Mouse (Mus musculus) forebrain, embryonic 10.5 days (tissue): ENCODE data around the gene Gabbr2. TPM values are rescaled to one million over a fixed set of nuclear protein-coding genes. Genes with fewer than 3 reads are reported as not detected.

Experiments used
- DNase-seq: peaks from one replicate; pipeline ENCODE4 v3.0.0-alpha.2; 2017; ENCODE audit warnings: low spot score; ENCODE audit errors: extremely low spot score
- H3K27ac ChIP-seq: fragments of 300-500 bp; sonication (generic); 2 replicates; pipeline ENCODE4 v1.5.1; 2016; ENCODE audit warnings: mild to moderate bottlenecking
- H3K27me3 ChIP-seq: fragments of 300-500 bp; sonication (generic); 2 replicates; pipeline ENCODE4 v1.6.1; 2016; ENCODE audit warnings: mild to moderate bottlenecking; ENCODE audit not compliant: poor library complexity, severe bottlenecking
- H3K36me3 ChIP-seq: fragments of 300-500 bp; sonication (generic); replicated peaks from 2 replicates; pipeline ENCODE4 v1.6.1; 2016; ENCODE audit warnings: mild to moderate bottlenecking, moderate library complexity
- H3K4me1 ChIP-seq: fragments of 300-500 bp; sonication (generic); 2 replicates; pipeline ENCODE4 v1.6.1; 2016
- H3K4me3 ChIP-seq: fragments of 300-500 bp; sonication (generic); 2 replicates; pipeline ENCODE4 v1.5.1; 2016; ENCODE audit warnings: mild to moderate bottlenecking, moderate library complexity
- H3K9me3 ChIP-seq: fragments of 300-500 bp; sonication (generic); 2 replicates; pipeline ENCODE4 v1.6.1; 2016; ENCODE audit warnings: mild to moderate bottlenecking, moderate library complexity
- WGBS: fragments of 180-500 bp; shearing (Covaris S2); methylation state at CpG from one replicate; pipeline ENCODE4 v1.1.7; 2016; 5-methylcytosine and 5-hydroxymethylcytosine counted together
- polyA plus RNA-seq: library from polyadenylated mRNA; unstranded; fragments of >200 nt; fragmentation: Nextera tagmentation; extraction: Ambion mirVana; gene quantifications from 2 replicates; pipeline ENCODE4 v1.2.1, GENCODE M21; 2016

The Gabbr2 gene
- polyA plus RNA-seq, 1 experiment from 2014 or later, result 0.06 TPM

GRCm38 (mm10) chr4:46690565-46690964, 301.1 kb downstream of the Gabbr2 start:
- Histone ChIP-seq H3K9me3 (peaks cover 7% of the 10 kb centered on the region; the same call in 1 of the 2 replicates), H3K36me3 (no peaks in the 10 kb centered on the region), H3K4me3 (no peak overlapping the region), H3K27ac (no peak overlapping the region), H3K4me1 (no peaks in the 10 kb centered on the region), H3K27me3 (no peaks in the 10 kb centered on the region)
- WGBS, result 86% methylated on average over 8 of the region's 8 CpGs
- no peak for DNase-seq

- 87% methylated on average over 8 of the region's 8 CpGs for WGBS
Observed at GRCm38 (mm10) chr4:46690023-46690420, 301.7 kb downstream of the Gabbr2 start.

GRCm38 (mm10) chr4:46689397-46690022, 302.2 kb downstream of the Gabbr2 start:
- H3K4me1 ChIP-seq, result no peaks in the 10 kb centered on the region
- DNase-seq, result peak; percentile 71
- H3K4me3 ChIP-seq, result no peak overlapping the region
- H3K9me3 ChIP-seq, result peaks cover 7% of the 10 kb centered on the region; the same call in 1 of the 2 replicates
- no peak overlapping the region for H3K27ac ChIP-seq
- 48% methylated on average over 15 of the region's 15 CpGs for WGBS
- no peaks in the 10 kb centered on the region for H3K27me3 ChIP-seq
- no peaks in the 10 kb centered on the region for H3K36me3 ChIP-seq

More at GRCm38 (mm10) chr4:46690023-46690420, 301.7 kb downstream of the Gabbr2 start:
- Histone ChIP-seq H3K27me3 (no peaks in the 10 kb centered on the region), H3K4me3 (no peak overlapping the region), H3K4me1 (no peaks in the 10 kb centered on the region), H3K36me3 (no peaks in the 10 kb centered on the region), H3K9me3 (peaks cover 7% of the 10 kb centered on the region; the same call in 1 of the 2 replicates), H3K27ac (no peak overlapping the region)
- DNase-seq, result no peak

- Histone ChIP-seq H3K36me3 (no peaks in the 10 kb centered on the region), H3K4me3 (no peak overlapping the region), H3K9me3 (peaks cover 7% of the 10 kb centered on the region; the same call in 1 of the 2 replicates), H3K4me1 (no peaks in the 10 kb centered on the region), H3K27ac (no peak overlapping the region), H3K27me3 (no peaks in the 10 kb centered on the region)
- 83% methylated on average over 14 of the region's 14 CpGs for WGBS
- no peak for DNase-seq
Observed at GRCm38 (mm10) chr4:46688213-46688832, 303.4 kb downstream of the Gabbr2 start.

- Histone ChIP-seq H3K27me3 (no peaks in the 10 kb centered on the region), H3K4me1 (no peaks in the 10 kb centered on the region), H3K36me3 (no peaks in the 10 kb centered on the region), H3K27ac (no peak overlapping the region), H3K9me3 (no peaks in the 10 kb centered on the region), H3K4me3 (no peak overlapping the region)
- no peak for DNase-seq
- 91% methylated on average over 6 of the region's 6 CpGs for WGBS
Observed at GRCm38 (mm10) chr4:46684160-46684559, 307.5 kb downstream of the Gabbr2 start.

GRCm38 (mm10) chr4:46676646-46677045, 315.0 kb downstream of the Gabbr2 start:
- Histone ChIP-seq H3K27ac (no peak overlapping the region), H3K4me1 (peaks cover 10% of the 10 kb centered on the region; the same call in 1 of the 2 replicates), H3K36me3 (no peaks in the 10 kb centered on the region), H3K9me3 (no peaks in the 10 kb centered on the region), H3K4me3 (no peak overlapping the region), H3K27me3 (no peaks in the 10 kb centered on the region)
- WGBS, result 74% methylated on average over 3 of the region's 3 CpGs
- DNase-seq, result no peak

- no peaks in the 10 kb centered on the region for H3K27me3 ChIP-seq
- H3K4me3 ChIP-seq, result no peak overlapping the region
- no peak for DNase-seq
- no peaks in the 10 kb centered on the region for H3K9me3 ChIP-seq
- no peaks in the 10 kb centered on the region for H3K36me3 ChIP-seq
- 37% methylated on average over 4 of the region's 4 CpGs for WGBS
- no peak overlapping the region for H3K27ac ChIP-seq
- peaks cover 10% of the 10 kb centered on the region; the same call in 1 of the 2 replicates for H3K4me1 ChIP-seq
Observed at GRCm38 (mm10) chr4:46675992-46676391, 315.7 kb downstream of the Gabbr2 start.

GRCm38 (mm10) chr4:46675272-46675785, 316.3 kb downstream of the Gabbr2 start:
- H3K9me3 ChIP-seq, result no peaks in the 10 kb centered on the region
- H3K27me3 ChIP-seq, result no peaks in the 10 kb centered on the region
- no peak overlapping the region for H3K4me3 ChIP-seq
- H3K36me3 ChIP-seq, result no peaks in the 10 kb centered on the region
- WGBS, result 66% methylated on average over 11 of the region's 11 CpGs
- no peak for DNase-seq
- no peak overlapping the region for H3K27ac ChIP-seq
- H3K4me1 ChIP-seq, result peaks cover 10% of the 10 kb centered on the region; the same call in 1 of the 2 replicates

- Histone ChIP-seq H3K27ac (no peak overlapping the region), H3K36me3 (no peaks in the 10 kb centered on the region), H3K4me3 (no peak overlapping the region), H3K27me3 (no peaks in the 10 kb centered on the region), H3K9me3 (no peaks in the 10 kb centered on the region), H3K4me1 (peaks cover 48% of the 10 kb centered on the region)
- WGBS, result 82% methylated on average over 11 of the region's 11 CpGs
- DNase-seq, result no peak
Observed at GRCm38 (mm10) chr4:46668620-46669019, 323.1 kb downstream of the Gabbr2 start.

- 57% methylated on average over 5 of the region's 5 CpGs for WGBS
- H3K27ac ChIP-seq, result peak overlapping the region; percentile 48; the same call in 1 of the 2 replicates
Observed at GRCm38 (mm10) chr4:46666420-46666819, 325.3 kb downstream of the Gabbr2 start.

GRCm38 (mm10) chr4:46665371-46665774, 326.3 kb downstream of the Gabbr2 start:
- DNase-seq, result peak; percentile 63

More at GRCm38 (mm10) chr4:46666420-46666819, 325.3 kb downstream of the Gabbr2 start:
- Histone ChIP-seq H3K4me1 (peaks cover 56% of the 10 kb centered on the region), H3K27me3 (peaks cover 7% of the 10 kb centered on the region), H3K36me3 (no peaks in the 10 kb centered on the region), H3K9me3 (no peaks in the 10 kb centered on the region), H3K4me3 (no peak overlapping the region)
- no peak for DNase-seq

GRCm38 (mm10) chr4:46664123-46665009, 327.3 kb downstream of the Gabbr2 start:
- Histone ChIP-seq H3K36me3 (no peaks in the 10 kb centered on the region), H3K27ac (peak overlapping the region; percentile 93), H3K4me3 (peak overlapping the region; percentile 59), H3K27me3 (peaks cover 13% of the 10 kb centered on the region), H3K4me1 (peaks cover 51% of the 10 kb centered on the region), H3K9me3 (no peaks in the 10 kb centered on the region)
- WGBS, result 2% methylated on average over 34 of the region's 34 CpGs
- DNase-seq, result peak; percentile 79

More at GRCm38 (mm10) chr4:46665371-46665774, 326.3 kb downstream of the Gabbr2 start:
- Histone ChIP-seq H3K27me3 (peaks cover 9% of the 10 kb centered on the region), H3K36me3 (no peaks in the 10 kb centered on the region), H3K27ac (peak overlapping the region; percentile 93), H3K4me3 (peak overlapping the region; percentile 59), H3K9me3 (no peaks in the 10 kb centered on the region), H3K4me1 (peaks cover 56% of the 10 kb centered on the region)
- WGBS, result 0% methylated on average over 8 of the region's 8 CpGs
